Mouse (Mus musculus) megakaryocyte, embryonic 14.5 days (primary cell): ENCODE measurements around the gene Ccdc122.

Source experiments
- FLI1 ChIP-seq: IDR thresholded peaks from 2 replicates; pipeline ENCODE4 v1.6.1; 2012; ENCODE audit warnings: low read length, inconsistent platforms, mixed read lengths
- GATA1 ChIP-seq: IDR thresholded peaks from 3 replicates; pipeline ENCODE4 v1.6.1; 2012; ENCODE audit warnings: mixed read lengths, low read length, inconsistent platforms, borderline replicate concordance

DNA sequence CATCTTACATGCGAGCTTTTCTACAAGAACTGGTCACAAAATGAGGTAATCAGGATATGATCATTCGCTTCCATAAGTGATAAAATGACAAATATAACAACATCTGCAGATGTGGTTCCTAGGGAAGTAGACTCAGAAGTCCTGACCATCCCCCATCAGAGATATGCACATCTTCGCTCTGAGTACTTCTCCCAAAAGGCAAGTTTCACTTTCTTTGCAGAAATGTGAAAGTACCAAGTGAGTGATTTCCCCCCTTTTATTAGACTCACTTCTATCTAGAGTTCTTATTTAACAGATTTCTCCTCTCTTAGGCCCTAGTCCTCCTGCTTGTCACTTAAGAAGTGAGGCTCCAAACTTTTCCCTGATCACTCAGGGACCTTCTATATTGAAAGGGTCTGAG, 3.2 kb upstream of the Ccdc122 start:
- no peak for TF ChIP-seq GATA1
- no peak for TF ChIP-seq FLI1
